Mouse (Mus musculus) liver, embryonic 16.5 days (tissue): ENCODE measurements at regions not wholly inside any gene's neighbourhood (a gene's known extent, or its start where the extent isn't known, plus 50 kb on each side); places are given as distances from the start of the nearest gene placed in this dataset.

Experiments used
- ATAC-seq: fragments of 200-750 bp; cut with Nextera tagmentation; 2 replicates; pipeline ENCODE4 v1.8.0; 2017; ENCODE audit warnings: low read depth, mild to moderate bottlenecking, moderate number of reproducible peaks, moderate library complexity
- H3K27ac ChIP-seq: fragments of 300-500 bp; sonication (generic); 2 replicates; pipeline ENCODE4 v1.5.1; 2014; ENCODE audit warnings: mild to moderate bottlenecking, low read length
- H3K27me3 ChIP-seq: fragments of 300-500 bp; sonication (generic); 2 replicates; pipeline ENCODE4 v1.6.1; 2014; ENCODE audit warnings: low read depth, low read length, mixed read lengths; ENCODE audit not compliant: control insufficient read depth, insufficient read depth
- H3K36me3 ChIP-seq: fragments of 300-500 bp; sonication (generic); 2 replicates; pipeline ENCODE4 v1.6.1; 2014; ENCODE audit warnings: mild to moderate bottlenecking; ENCODE audit not compliant: control insufficient read depth, insufficient read depth
- H3K4me1 ChIP-seq: fragments of 300-500 bp; sonication (generic); 2 replicates; pipeline ENCODE4 v1.6.1; 2014; ENCODE audit warnings: low read depth, low read length, mixed read lengths; ENCODE audit not compliant: control insufficient read depth
- H3K4me2 ChIP-seq: fragments of 300-500 bp; sonication (generic); 2 replicates; pipeline ENCODE4 v1.6.1; 2014; ENCODE audit warnings: low read depth, low read length, mixed read lengths
- H3K4me3 ChIP-seq: fragments of 300-500 bp; sonication (generic); 2 replicates; pipeline ENCODE4 v1.5.1; 2014; ENCODE audit warnings: low read depth, mild to moderate bottlenecking, low read length
- H3K9ac ChIP-seq: fragments of 300-500 bp; sonication (generic); 2 replicates; pipeline ENCODE4 v1.6.1; 2014; ENCODE audit warnings: low read depth, low read length
- H3K9me3 ChIP-seq: fragments of 300-500 bp; sonication (generic); replicated peaks from 2 replicates; pipeline ENCODE4 v1.6.1; 2016; ENCODE audit warnings: low read length; ENCODE audit not compliant: control insufficient read depth
- WGBS: fragments of 180-500 bp; shearing (Covaris S2); extraction: QIAGEN DNeasy Blood & Tissue Kit; methylation state at CpG from one replicate; pipeline ENCODE4 v1.1.7; 2014; ENCODE audit not compliant: insufficient replicate concordance; 5-methylcytosine and 5-hydroxymethylcytosine counted together

DNA sequence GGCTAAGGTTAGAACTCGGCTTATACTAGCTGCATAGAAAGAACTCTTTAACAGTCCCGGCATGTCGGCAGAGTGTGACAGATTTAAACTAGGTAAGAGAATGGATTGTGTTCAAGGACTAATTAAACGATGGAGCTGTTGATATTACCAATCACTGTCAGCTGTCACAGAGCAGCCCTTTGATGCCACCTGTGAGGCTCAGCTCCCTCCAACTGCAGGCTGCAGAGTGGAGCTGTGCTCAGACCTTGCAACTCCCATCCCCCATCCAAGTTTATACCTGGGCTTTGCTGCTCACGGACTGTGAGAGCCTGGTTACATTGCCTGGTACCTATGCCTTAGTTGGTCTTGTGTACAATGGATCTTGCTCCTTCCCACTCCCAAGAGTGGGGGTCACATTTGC lies 204.4 kb upstream of the Vstm2b start:
- Histone ChIP-seq H3K27ac (no peak overlapping the region), H3K36me3 (no peaks in the 10 kb centered on the region), H3K4me2 (no peak overlapping the region), H3K4me3 (no peak overlapping the region), H3K27me3 (no peaks in the 10 kb centered on the region), H3K4me1 (no peaks in the 10 kb centered on the region), H3K9ac (no peak overlapping the region), H3K9me3 (no peaks in the 10 kb centered on the region)
- no peak for ATAC-seq
- 51% methylated on average over 5 of the region's 5 CpGs for WGBS

DNA sequence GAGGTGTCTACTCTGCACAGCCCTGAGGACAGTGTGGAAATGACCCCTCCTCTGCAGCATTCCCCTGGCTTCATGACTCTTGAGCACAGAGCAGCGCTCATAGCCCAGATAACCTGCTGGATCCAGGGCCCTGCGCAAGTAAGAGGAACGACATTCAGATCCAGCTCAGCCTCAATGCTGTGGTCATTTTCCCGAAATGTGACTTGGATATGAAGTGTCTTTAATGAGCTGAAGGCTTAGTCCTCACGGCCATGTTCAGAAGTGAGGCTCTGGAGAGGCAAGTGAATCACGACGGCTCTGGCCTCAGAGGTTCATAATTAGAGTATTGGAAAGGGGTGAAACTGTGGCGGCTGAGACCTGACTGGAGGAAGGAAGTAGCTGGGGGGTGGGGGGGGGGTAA lies 200.6 kb upstream of the Vstm2b start:
- WGBS = 49% methylated on average over 8 of the region's 8 CpGs
- ATAC-seq = no peak

DNA sequence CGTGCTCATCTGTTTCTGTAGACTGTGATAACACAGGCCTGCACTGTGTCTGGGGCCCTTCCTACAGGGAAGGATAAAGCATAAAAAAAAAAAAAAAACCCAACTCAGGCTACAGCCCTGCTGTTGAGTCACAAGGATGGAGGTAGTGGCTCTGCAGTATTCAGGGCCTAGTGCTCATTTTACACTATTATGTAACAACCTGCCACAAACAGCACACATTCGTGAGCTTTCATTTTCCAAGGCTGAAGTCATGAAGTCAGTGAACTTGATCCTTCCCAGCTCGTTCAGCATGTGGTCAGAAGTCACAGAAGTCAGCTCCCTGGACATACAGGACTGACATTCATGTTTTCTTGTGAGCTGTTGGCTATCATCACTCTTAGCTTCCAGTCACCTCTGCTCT lies 199.8 kb upstream of the Vstm2b start:
- Histone ChIP-seq H3K9me3 (no peaks in the 10 kb centered on the region), H3K4me3 (no peak overlapping the region), H3K9ac (no peak overlapping the region), H3K4me2 (no peak overlapping the region), H3K4me1 (no peaks in the 10 kb centered on the region), H3K27me3 (no peaks in the 10 kb centered on the region), H3K27ac (no peak overlapping the region), H3K36me3 (no peaks in the 10 kb centered on the region)
- 29% methylated on average over 3 of the region's 3 CpGs for WGBS
- ATAC-seq = no peak

More for the DNA sequence above, 200.6 kb upstream of the Vstm2b start:
- Histone ChIP-seq H3K27ac (no peak overlapping the region), H3K4me2 (no peak overlapping the region), H3K4me3 (no peak overlapping the region), H3K9ac (no peak overlapping the region), H3K27me3 (no peaks in the 10 kb centered on the region), H3K36me3 (no peaks in the 10 kb centered on the region), H3K4me1 (no peaks in the 10 kb centered on the region), H3K9me3 (no peaks in the 10 kb centered on the region)

DNA sequence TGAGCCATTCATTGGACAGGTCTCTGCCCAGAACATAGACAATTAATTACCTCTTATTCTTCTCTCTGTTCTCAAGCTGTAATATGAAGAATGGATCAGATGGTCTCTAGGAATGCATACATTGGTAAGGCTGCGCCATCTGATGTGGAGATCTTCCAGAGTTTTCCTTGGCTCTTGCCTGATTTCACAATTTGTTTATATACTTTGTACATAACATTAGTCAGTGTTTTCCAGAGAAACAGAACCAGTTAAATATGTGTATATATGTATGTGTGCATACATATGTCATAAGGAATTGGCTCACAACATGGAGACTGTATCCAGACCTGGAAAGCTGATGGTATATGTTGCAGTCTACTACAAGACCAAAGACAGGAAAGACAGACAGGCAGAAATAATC lies 198.5 kb upstream of the Vstm2b start:
- Histone ChIP-seq H3K4me2 (no peak overlapping the region), H3K27ac (no peak overlapping the region), H3K4me1 (no peaks in the 10 kb centered on the region), H3K4me3 (no peak overlapping the region), H3K36me3 (no peaks in the 10 kb centered on the region), H3K9me3 (no peaks in the 10 kb centered on the region), H3K27me3 (no peaks in the 10 kb centered on the region), H3K9ac (no peak overlapping the region)
- no peak for ATAC-seq
- 70% methylated on average over 1 of the region's 1 CpGs for WGBS

DNA sequence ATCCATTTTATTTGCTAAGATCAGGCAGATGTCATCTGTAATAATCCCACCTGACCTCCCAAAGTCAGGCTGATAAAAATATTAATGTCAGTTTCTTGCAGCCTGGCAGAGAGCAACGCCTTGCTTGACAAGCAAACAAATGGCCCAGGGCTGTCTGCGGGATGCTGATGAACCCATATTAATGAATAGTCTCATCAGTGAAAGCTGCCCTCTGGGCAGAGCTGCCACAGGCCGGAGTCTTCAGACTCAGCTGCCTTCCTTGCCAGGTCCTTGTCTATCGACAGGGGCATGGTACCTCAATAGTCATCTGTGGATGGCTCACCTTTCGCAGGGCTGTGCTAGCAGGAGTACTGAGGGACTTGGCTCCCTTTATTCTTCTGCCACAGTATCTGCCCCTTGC lies 197.5 kb upstream of the Vstm2b start:
- WGBS = 61% methylated on average over 5 of the region's 5 CpGs
- H3K9me3 ChIP-seq = no peaks in the 10 kb centered on the region
- no peaks in the 10 kb centered on the region for H3K27me3 ChIP-seq
- no peak for ATAC-seq
- H3K4me3 ChIP-seq = no peak overlapping the region
- H3K27ac ChIP-seq = no peak overlapping the region
- no peaks in the 10 kb centered on the region for H3K36me3 ChIP-seq
- no peak overlapping the region for H3K4me2 ChIP-seq
- H3K4me1 ChIP-seq = no peaks in the 10 kb centered on the region
- H3K9ac ChIP-seq = no peak overlapping the region

DNA sequence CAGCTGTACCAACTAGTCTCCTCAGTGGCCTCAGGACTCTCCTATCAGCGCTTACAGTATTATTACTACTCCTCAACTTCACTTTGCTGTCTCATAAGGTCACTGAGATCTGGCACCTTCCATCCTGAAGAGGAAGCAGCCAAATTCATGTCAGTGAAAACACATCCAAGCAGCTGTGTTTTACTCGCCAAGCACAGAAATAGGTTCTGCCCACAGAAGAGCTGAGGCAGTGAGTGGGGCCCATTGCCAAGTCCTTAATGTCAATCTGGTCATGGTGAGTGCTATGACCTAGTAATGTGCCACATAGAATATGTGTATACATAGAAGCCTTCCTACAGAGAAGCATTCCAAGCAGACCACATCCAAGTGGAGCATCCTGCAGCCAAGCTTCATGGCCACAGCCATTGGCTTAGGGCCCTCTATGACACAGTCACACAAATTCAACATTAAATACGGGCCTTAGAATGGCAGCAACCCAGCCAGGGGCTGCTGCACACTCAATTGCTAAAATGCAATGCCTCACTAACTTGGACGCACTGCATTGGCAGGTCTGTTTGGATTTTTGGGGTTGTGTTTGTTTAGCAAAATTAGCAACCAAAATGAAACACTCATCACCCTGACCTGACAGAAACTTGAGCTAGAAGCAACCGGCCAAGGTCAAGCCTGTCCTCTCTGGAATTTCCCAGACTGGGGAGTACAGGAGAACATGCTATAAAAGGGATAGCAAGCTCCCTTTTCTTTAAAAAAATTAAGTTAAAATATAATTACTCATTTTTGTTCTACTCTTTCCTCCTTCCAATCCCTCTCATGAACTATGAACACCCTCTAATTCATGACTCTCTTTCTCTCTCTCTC lies 195.7 kb upstream of the Vstm2b start:
- Histone ChIP-seq H3K27me3 (no peaks in the 10 kb centered on the region), H3K36me3 (no peaks in the 10 kb centered on the region), H3K4me1 (no peaks in the 10 kb centered on the region), H3K4me2 (no peak overlapping the region), H3K9me3 (no peaks in the 10 kb centered on the region), H3K27ac (no peak overlapping the region), H3K4me3 (no peak overlapping the region), H3K9ac (no peak overlapping the region)
- ATAC-seq = no peak
- 54% methylated on average over 5 of the region's 5 CpGs for WGBS

DNA sequence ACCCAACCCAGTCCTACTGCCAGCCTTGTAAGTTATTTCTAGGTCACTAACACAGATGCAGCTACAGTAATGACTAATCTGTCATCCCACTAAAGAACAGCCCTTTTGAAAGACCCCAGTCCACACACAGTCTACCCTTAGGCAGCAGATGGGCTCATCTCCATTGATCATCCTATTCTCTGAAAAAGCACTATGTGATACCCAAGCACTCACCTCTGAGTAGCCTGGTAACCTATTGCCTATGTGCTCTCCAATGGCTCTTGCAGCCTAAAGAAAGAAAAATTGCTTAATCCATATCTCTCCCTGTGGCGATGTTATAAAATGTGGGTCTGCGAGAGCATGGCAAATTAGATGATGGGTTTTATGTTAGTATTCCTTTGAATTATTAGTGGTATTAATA lies 189.9 kb upstream of the Vstm2b start:
- H3K4me2 ChIP-seq = no peak overlapping the region
- no peaks in the 10 kb centered on the region for H3K4me1 ChIP-seq
- H3K27me3 ChIP-seq = no peaks in the 10 kb centered on the region
- ATAC-seq = no peak
- H3K9me3 ChIP-seq = no peaks in the 10 kb centered on the region
- no peak overlapping the region for H3K9ac ChIP-seq
- no peaks in the 10 kb centered on the region for H3K36me3 ChIP-seq
- WGBS = 74% methylated on average over 2 of the region's 2 CpGs
- no peak overlapping the region for H3K27ac ChIP-seq
- no peak overlapping the region for H3K4me3 ChIP-seq

DNA sequence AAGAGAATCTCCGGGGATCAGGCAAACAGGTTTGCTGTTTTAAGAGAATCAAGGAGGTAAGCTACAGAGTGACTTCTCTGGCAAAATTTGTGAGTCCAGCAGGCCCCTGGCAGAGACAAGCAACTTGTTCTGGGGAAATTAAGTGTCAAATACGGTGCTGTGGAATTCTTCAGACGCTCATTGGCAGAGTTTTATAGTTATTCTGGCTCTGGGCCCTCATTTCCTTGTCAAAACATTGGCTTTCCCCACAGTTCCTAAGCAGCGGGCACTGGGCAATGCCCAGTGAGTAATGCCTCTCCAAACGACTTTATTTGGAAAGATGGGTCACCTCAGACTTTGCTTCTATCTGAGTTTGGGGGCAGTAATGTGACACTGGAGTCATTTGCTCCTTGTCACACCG lies 180.1 kb upstream of the Vstm2b start:
- H3K9me3 ChIP-seq = no peaks in the 10 kb centered on the region
- no peak for ATAC-seq
- H3K4me1 ChIP-seq = no peaks in the 10 kb centered on the region
- H3K27me3 ChIP-seq = no peaks in the 10 kb centered on the region
- H3K9ac ChIP-seq = no peak overlapping the region
- no peaks in the 10 kb centered on the region for H3K36me3 ChIP-seq
- H3K4me3 ChIP-seq = no peak overlapping the region
- no peak overlapping the region for H3K4me2 ChIP-seq
- WGBS = 44% methylated on average over 6 of the region's 6 CpGs
- no peak overlapping the region for H3K27ac ChIP-seq

DNA sequence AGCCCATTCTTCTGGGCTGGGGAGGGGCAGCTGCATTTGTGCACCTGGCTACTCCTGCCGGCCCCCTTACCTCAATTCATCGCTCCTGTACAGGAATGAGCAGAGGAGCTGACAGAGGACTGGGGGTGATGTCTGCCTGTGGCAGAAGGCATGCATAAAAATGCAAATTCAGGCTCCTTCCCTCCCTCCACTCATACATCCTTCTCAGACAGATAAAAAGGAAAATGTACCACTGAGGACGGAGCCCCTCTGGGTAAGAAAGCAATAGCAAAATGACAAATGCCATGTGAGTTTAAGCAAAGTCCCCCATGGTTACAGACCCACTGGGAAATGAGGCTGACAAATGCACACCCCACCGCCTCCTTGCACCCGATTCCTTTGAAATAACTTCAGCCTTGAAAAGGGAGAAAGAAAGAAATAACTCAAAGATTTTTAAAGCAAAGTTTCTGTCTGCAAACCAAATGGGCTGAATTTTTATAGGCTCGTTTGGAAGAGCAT lies 161.1 kb upstream of the Vstm2b start:
- Histone ChIP-seq H3K9me3 (no peaks in the 10 kb centered on the region), H3K4me2 (no peak overlapping the region), H3K36me3 (no peaks in the 10 kb centered on the region), H3K4me1 (no peaks in the 10 kb centered on the region), H3K27me3 (no peaks in the 10 kb centered on the region), H3K27ac (no peak overlapping the region), H3K4me3 (no peak overlapping the region), H3K9ac (no peak overlapping the region)
- no peak for ATAC-seq
- WGBS = 52% methylated on average over 6 of the region's 6 CpGs
